Mouse (Mus musculus): ENCODE results near the gene Rdh11. TPM values are rescaled to one million over a fixed set of nuclear protein-coding genes. Genes with fewer than 3 reads are reported as not detected.
"Not testable (repeated sequence)": the region's sequence is repeated elsewhere in the genome, so short reads cannot be mapped to it uniquely, and the experiment has no call there.

The Rdh11 gene
- total and polyA plus RNA-seq, 3 experiments: 1.6 to 3.2 (median 2.3) TPM

- intact Hi-C loops (cut with DNase I): no loop called here
- H3K4me3 ChIP-seq: no peak overlapping the region
- H3K27ac ChIP-seq: no peak overlapping the region
- H3K79me2 ChIP-seq (replicated peaks; ENCODE audit: control insufficient read depth, insufficient read depth, low read length): no peaks in the 10 kb centered on the region
- no peaks in the 10 kb centered on the region for H3K27me3 ChIP-seq (ENCODE audit: control insufficient read depth, insufficient read depth, low read length)
- DNase-seq: no peak
- no peak overlapping the region for H3K9ac ChIP-seq (ENCODE audit: low read depth, low read length)
- no peaks in the 10 kb centered on the region for H3K4me1 ChIP-seq (ENCODE audit: control insufficient read depth, insufficient read depth, low read length)
- TF ChIP-seq POLR2A (IDR thresholded peaks at IDR 0.05; ENCODE audit: insufficient read depth, low read depth, low read length) (no peak), CTCF (IDR thresholded peaks at IDR 0.05) (no peak)
- no peaks in the 10 kb centered on the region for H3K36me3 ChIP-seq (ENCODE audit: control insufficient read depth, insufficient read depth, low read length)
- WGBS: 69% methylated on average over 5 of the region's 5 CpGs
These were observed 5.0 kb upstream of the Rdh11 start for GRCm38 (mm10) chr12:79197105-79197504.

GRCm38 (mm10) chr12:79193441-79193840 is 1.3 kb upstream of the Rdh11 start:
- no peaks in the 10 kb centered on the region for H3K27me3 ChIP-seq (ENCODE audit: control insufficient read depth, insufficient read depth, low read length)
- H3K4me1 ChIP-seq (ENCODE audit: control insufficient read depth, insufficient read depth, low read length): peaks cover 3% of the 10 kb centered on the region
- TF ChIP-seq CTCF (IDR thresholded peaks at IDR 0.05): peak; percentile 87
- no peak for TF ChIP-seq POLR2A (IDR thresholded peaks at IDR 0.05; ENCODE audit: insufficient read depth, low read depth, low read length)
- no peak overlapping the region for H3K4me3 ChIP-seq
- H3K36me3 ChIP-seq (ENCODE audit: control insufficient read depth, insufficient read depth, low read length): no peaks in the 10 kb centered on the region; the same call in 1 of the 2 replicates
- no peaks in the 10 kb centered on the region for H3K79me2 ChIP-seq (replicated peaks; ENCODE audit: control insufficient read depth, insufficient read depth, low read length)
- 1% methylated on average over 3 of the region's 3 CpGs for WGBS
- no peak overlapping the region for H3K27ac ChIP-seq
- intact Hi-C loops (cut with DNase I): loop anchor here (5.0 kb wide), 1 partner anchor 69 kb away; no protein-coding TSS in a partner anchor
- DNase-seq: peak; percentile 57 to 62
- H3K9ac ChIP-seq (ENCODE audit: low read depth, low read length): no peak overlapping the region

- 5% methylated on average over 14 of the region's 14 CpGs for WGBS
- Histone ChIP-seq H3K79me2 (replicated peaks; ENCODE audit: control insufficient read depth, insufficient read depth, low read length) (no peaks in the 10 kb centered on the region), H3K36me3 (ENCODE audit: control insufficient read depth, insufficient read depth, low read length) (no peaks in the 10 kb centered on the region; the same call in 1 of the 2 replicates), H3K4me3 (peak overlapping the region; percentile 63), H3K27me3 (ENCODE audit: control insufficient read depth, insufficient read depth, low read length) (no peaks in the 10 kb centered on the region), H3K27ac (no peak overlapping the region), H3K9ac (ENCODE audit: low read depth, low read length) (peak overlapping the region; percentile 64), H3K4me1 (ENCODE audit: control insufficient read depth, insufficient read depth, low read length) (peaks cover 3% of the 10 kb centered on the region)
- intact Hi-C loops (cut with DNase I): loop anchor here (5.0 kb wide), 1 partner anchor 71 kb away; no protein-coding TSS in a partner anchor
- TF ChIP-seq EP300 (IDR thresholded peaks at IDR 0.05; ENCODE audit: insufficient read depth, low read depth, low read length): no peak
- TF ChIP-seq CTCF (IDR thresholded peaks at IDR 0.05): peak; percentile 78
- peak; percentile 46; the same call in 1 of the 2 replicates for TF ChIP-seq POLR2A (IDR thresholded peaks at IDR 0.05; ENCODE audit: insufficient read depth, low read depth, low read length)
- DNase-seq: peak; percentile 77 to 82
These were observed 392 bp downstream of the Rdh11 start for GRCm38 (mm10) chr12:79191701-79192100.

DNA sequence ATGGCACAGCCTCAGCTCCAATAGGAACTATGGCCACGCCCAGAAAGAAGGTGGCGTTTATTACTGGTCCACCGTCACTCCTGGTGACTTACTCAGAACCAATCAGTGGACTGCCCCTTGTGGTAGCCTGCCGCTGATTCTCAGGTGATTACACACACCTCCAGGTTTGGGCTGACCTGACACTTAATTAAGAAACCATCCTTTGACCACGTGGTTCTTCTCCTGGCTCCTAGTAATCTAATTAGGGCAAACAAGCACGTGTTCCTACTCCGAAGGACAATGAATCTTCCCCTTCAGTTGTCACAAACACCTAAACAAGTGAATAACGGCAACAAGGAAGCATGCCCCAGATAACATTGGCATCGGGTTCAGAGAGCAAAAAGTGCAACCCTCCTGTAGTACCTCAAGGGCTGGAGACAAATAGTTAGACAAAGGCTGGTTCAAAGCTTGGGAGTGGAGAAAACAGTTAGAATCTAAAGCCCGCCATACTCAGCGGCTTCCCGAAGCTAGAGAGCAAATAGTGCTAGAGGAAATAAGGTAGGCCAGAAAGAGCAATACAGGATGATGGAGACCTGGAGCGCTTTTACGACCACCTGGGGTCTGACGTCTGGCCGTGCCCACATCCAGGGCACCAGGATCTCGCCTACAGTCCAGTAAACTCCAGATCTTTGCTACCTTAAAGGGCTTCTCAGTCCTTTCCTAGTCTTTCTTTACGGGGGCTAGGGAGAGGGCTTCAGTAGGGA is 991 bp downstream of the Rdh11 start:
- intact Hi-C loops (cut with DNase I): loop anchor here (5.0 kb wide), 1 partner anchor 71 kb away; no protein-coding TSS in a partner anchor
- Histone ChIP-seq H3K4me1 (ENCODE audit: control insufficient read depth, insufficient read depth, low read length) (peaks cover 3% of the 10 kb centered on the region), H3K9ac (ENCODE audit: low read depth, low read length) (peak overlapping the region; percentile 64), H3K27ac (no peak overlapping the region), H3K27me3 (ENCODE audit: control insufficient read depth, insufficient read depth, low read length) (no peaks in the 10 kb centered on the region), H3K36me3 (ENCODE audit: control insufficient read depth, insufficient read depth, low read length) (no peaks in the 10 kb centered on the region; the same call in 1 of the 2 replicates), H3K4me3 (peak overlapping the region; percentile 63), H3K79me2 (replicated peaks; ENCODE audit: control insufficient read depth, insufficient read depth, low read length) (no peaks in the 10 kb centered on the region)
- DNase-seq: peak; percentile 27 to 42
- no peak for TF ChIP-seq POLR2A (IDR thresholded peaks at IDR 0.05; ENCODE audit: insufficient read depth, low read depth, low read length)
- 3% methylated on average over 18 of the region's 18 CpGs for WGBS

- H3K36me3 ChIP-seq (ENCODE audit: control insufficient read depth, insufficient read depth, low read length); H3K4me3 ChIP-seq; H3K9ac ChIP-seq (ENCODE audit: low read depth, low read length); H3K27ac ChIP-seq; H3K4me1 ChIP-seq (ENCODE audit: control insufficient read depth, insufficient read depth, low read length); H3K79me2 ChIP-seq (replicated peaks; ENCODE audit: control insufficient read depth, insufficient read depth, low read length); DNase-seq; intact Hi-C loops (cut with DNase I); H3K27me3 ChIP-seq (ENCODE audit: control insufficient read depth, insufficient read depth, low read length): not testable (repeated sequence)
- 81% methylated on average over 4 of the region's 6 CpGs for WGBS
These were observed 6.9 kb downstream of the Rdh11 start for GRCm38 (mm10) chr12:79185160-79185559.

DNA sequence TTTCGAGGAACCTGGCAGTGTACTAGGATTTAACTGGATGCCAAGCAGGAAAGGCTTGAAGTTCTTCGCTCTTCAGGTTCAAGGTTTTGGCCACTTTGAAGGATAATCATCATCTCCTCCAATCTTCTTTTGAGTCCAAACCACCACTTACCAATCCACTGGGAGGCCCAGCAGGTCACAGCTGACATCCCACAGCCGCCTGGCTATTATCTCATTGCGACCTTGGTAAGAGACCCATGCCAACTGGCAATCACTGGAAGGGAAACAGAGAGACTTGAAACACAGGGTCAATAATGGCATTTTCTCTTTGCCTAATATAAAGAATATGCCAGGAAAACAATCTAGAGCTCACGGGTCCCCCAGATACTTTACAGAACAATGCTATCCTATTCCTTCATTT is 16.1 kb downstream of the Rdh11 start:
- Histone ChIP-seq H3K27me3 (ENCODE audit: control insufficient read depth, insufficient read depth, low read length) (no peaks in the 10 kb centered on the region), H3K27ac (no peak overlapping the region), H3K36me3 (ENCODE audit: control insufficient read depth, insufficient read depth, low read length) (peaks cover 3% of the 10 kb centered on the region; the same call in 1 of the 2 replicates), H3K4me3 (no peak overlapping the region), H3K9ac (ENCODE audit: low read depth, low read length) (no peak overlapping the region), H3K4me1 (ENCODE audit: control insufficient read depth, insufficient read depth, low read length) (peaks cover 1% of the 10 kb centered on the region), H3K79me2 (replicated peaks; ENCODE audit: control insufficient read depth, insufficient read depth, low read length) (peaks cover 4% of the 10 kb centered on the region; the same call in 1 of the 2 replicates)
- DNase-seq: no peak
- TF ChIP-seq EP300 (IDR thresholded peaks at IDR 0.05; ENCODE audit: insufficient read depth, low read depth, low read length): no peak
- no peak for TF ChIP-seq POLR2A (IDR thresholded peaks at IDR 0.05; ENCODE audit: insufficient read depth, low read depth, low read length)
- TF ChIP-seq CTCF (IDR thresholded peaks at IDR 0.05): no peak
- intact Hi-C loops (cut with DNase I): no loop called here
- 93% methylated on average over 5 of the region's 5 CpGs for WGBS

Measured in heart, adult 2 months (tissue).